Mouse (Mus musculus): Measurements from ENCODE around the gene Ctse. TPM values are rescaled to one million over a fixed set of nuclear protein-coding genes. Genes with fewer than 3 reads are reported as not detected.

Ctse gene
- total RNA-seq, 2 experiments from 2014 or later, result not detected

GRCm38 (mm10) chr1:131652670-131653443 lies 14.8 kb downstream of the Ctse start:
- no peak for DNase-seq (ENCODE audit: extremely low spot score in 1 of 2, low spot score in 1 of 2)

- DNase-seq (ENCODE audit: extremely low spot score in 1 of 2, low spot score in 1 of 2), result no peak
Measured at GRCm38 (mm10) chr1:131655601-131656000, 17.5 kb downstream of the Ctse start.

GRCm38 (mm10) chr1:131657945-131658354 lies 19.8 kb downstream of the Ctse start:
- DNase-seq (ENCODE audit: extremely low spot score in 1 of 2, low spot score in 1 of 2), result peak; percentile 85 to 92

GRCm38 (mm10) chr1:131659512-131660085 lies 21.5 kb downstream of the Ctse start:
- DNase-seq (ENCODE audit: extremely low spot score in 1 of 2, low spot score in 1 of 2), result no peak

GRCm38 (mm10) chr1:131660266-131660665 lies 22.2 kb downstream of the Ctse start:
- DNase-seq (ENCODE audit: extremely low spot score in 1 of 2, low spot score in 1 of 2), result no peak

- no peak for DNase-seq (ENCODE audit: extremely low spot score in 1 of 2, low spot score in 1 of 2)
Measured at GRCm38 (mm10) chr1:131660716-131661472, 22.8 kb downstream of the Ctse start.

GRCm38 (mm10) chr1:131661749-131662148 lies 23.6 kb downstream of the Ctse start:
- no peak for DNase-seq (ENCODE audit: extremely low spot score in 1 of 2, low spot score in 1 of 2)

GRCm38 (mm10) chr1:131663286-131663995 lies 25.3 kb downstream of the Ctse start:
- no peak for DNase-seq (ENCODE audit: extremely low spot score in 1 of 2, low spot score in 1 of 2)

- DNase-seq (ENCODE audit: extremely low spot score in 1 of 2, low spot score in 1 of 2), result no peak
Measured at GRCm38 (mm10) chr1:131664136-131664535, 26.0 kb downstream of the Ctse start.

GRCm38 (mm10) chr1:131665886-131666285 lies 27.8 kb downstream of the Ctse start:
- DNase-seq (ENCODE audit: extremely low spot score in 1 of 2, low spot score in 1 of 2), result no peak

- no peak for DNase-seq (ENCODE audit: extremely low spot score in 1 of 2, low spot score in 1 of 2)
Measured at GRCm38 (mm10) chr1:131671113-131671512, 33.0 kb downstream of the Ctse start.

- DNase-seq (ENCODE audit: extremely low spot score in 1 of 2, low spot score in 1 of 2), result no peak
Measured at GRCm38 (mm10) chr1:131672361-131672760, 34.3 kb downstream of the Ctse start.

- DNase-seq (ENCODE audit: extremely low spot score in 1 of 2, low spot score in 1 of 2), result no peak
Measured at GRCm38 (mm10) chr1:131679644-131680043, 41.5 kb downstream of the Ctse start.

GRCm38 (mm10) chr1:131687739-131688138 lies 49.6 kb downstream of the Ctse start:
- DNase-seq (ENCODE audit: extremely low spot score in 1 of 2, low spot score in 1 of 2), result no peak

- no peak for DNase-seq (ENCODE audit: extremely low spot score in 1 of 2, low spot score in 1 of 2)
Measured at GRCm38 (mm10) chr1:131688475-131688874, 50.4 kb downstream of the Ctse start, which contains the start of gene Rab7b. Gene Rab7b, plus strand, starts transcription at chr1:131688695.

GRCm38 (mm10) chr1:131689016-131689415 lies 50.9 kb downstream of the Ctse start:
- DNase-seq (ENCODE audit: extremely low spot score in 1 of 2, low spot score in 1 of 2), result no peak

- no peak for DNase-seq (ENCODE audit: extremely low spot score in 1 of 2, low spot score in 1 of 2)
Measured at GRCm38 (mm10) chr1:131689899-131690298, 51.8 kb downstream of the Ctse start.

- DNase-seq (ENCODE audit: extremely low spot score in 1 of 2, low spot score in 1 of 2), result no peak
Measured at GRCm38 (mm10) chr1:131690435-131690834, 52.3 kb downstream of the Ctse start.

- no peak for DNase-seq (ENCODE audit: extremely low spot score in 1 of 2, low spot score in 1 of 2)
Measured at GRCm38 (mm10) chr1:131691356-131691755, 53.2 kb downstream of the Ctse start.

- DNase-seq (ENCODE audit: extremely low spot score in 1 of 2, low spot score in 1 of 2), result no peak
Measured at GRCm38 (mm10) chr1:131695308-131695707, 57.2 kb downstream of the Ctse start.

GRCm38 (mm10) chr1:131696325-131696724 lies 58.2 kb downstream of the Ctse start:
- no peak for DNase-seq (ENCODE audit: extremely low spot score in 1 of 2, low spot score in 1 of 2)
